Mouse (Mus musculus): ENCODE measurements at regions not wholly inside any gene's neighbourhood (a gene's known extent, or its start where the extent isn't known, plus 50 kb on each side); places are given as distances from the start of the nearest gene placed in this dataset.
A peak's percentile ranks its signal among the peaks of the same experiment; 100 is the strongest.

DNA sequence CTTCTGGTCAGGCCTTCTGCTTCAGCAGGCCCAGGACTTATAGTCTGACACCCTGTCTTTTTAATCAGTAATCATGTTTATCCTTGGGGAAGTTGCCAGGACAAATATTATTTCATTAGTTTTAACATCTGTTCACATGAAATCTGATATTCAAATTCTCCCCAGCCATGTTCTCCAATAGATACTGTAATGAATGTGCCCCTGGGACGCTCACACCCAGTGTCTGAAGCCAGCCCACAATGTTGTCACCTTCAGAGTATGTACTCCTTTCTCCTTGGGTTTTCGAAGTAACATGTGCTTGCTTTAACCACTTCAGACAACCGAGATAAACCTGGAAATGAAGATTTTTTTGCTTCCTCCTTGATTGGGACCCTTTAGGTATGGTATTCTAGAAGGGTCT, 156.3 kb downstream of the Ackr3 start:
- Histone ChIP-seq H3K9ac (replicated peaks) (no peak overlapping the region), H3K36me3 (no peaks in the 10 kb centered on the region), H3K9me3 (no peaks in the 10 kb centered on the region), H3K4me2 (replicated peaks) (no peak overlapping the region), H3K4me3 (no peak overlapping the region), H3K27me3 (peaks cover 11% of the 10 kb centered on the region; the same call in 1 of the 2 replicates), H3K27ac (replicated peaks) (no peak overlapping the region), H3K4me1 (no peaks in the 10 kb centered on the region)
- 84% methylated on average over 3 of the region's 3 CpGs for WGBS
- ATAC-seq (ENCODE audit: low FRiP score, low read depth): no peak

- no peak overlapping the region for H3K9ac ChIP-seq (replicated peaks)
- ATAC-seq (ENCODE audit: low FRiP score, low read depth): no peak
- H3K4me3 ChIP-seq: no peak overlapping the region
- H3K27ac ChIP-seq (replicated peaks): no peak overlapping the region
- 80% methylated on average over 4 of the region's 4 CpGs for WGBS
- no peaks in the 10 kb centered on the region for H3K36me3 ChIP-seq
- no peaks in the 10 kb centered on the region for H3K9me3 ChIP-seq
- H3K4me1 ChIP-seq: no peaks in the 10 kb centered on the region
- H3K4me2 ChIP-seq (replicated peaks): no peak overlapping the region
- no peaks in the 10 kb centered on the region for H3K27me3 ChIP-seq
Observed at GRCm38 (mm10) chr1:90364444-90364843, 160.7 kb downstream of the Ackr3 start.

DNA sequence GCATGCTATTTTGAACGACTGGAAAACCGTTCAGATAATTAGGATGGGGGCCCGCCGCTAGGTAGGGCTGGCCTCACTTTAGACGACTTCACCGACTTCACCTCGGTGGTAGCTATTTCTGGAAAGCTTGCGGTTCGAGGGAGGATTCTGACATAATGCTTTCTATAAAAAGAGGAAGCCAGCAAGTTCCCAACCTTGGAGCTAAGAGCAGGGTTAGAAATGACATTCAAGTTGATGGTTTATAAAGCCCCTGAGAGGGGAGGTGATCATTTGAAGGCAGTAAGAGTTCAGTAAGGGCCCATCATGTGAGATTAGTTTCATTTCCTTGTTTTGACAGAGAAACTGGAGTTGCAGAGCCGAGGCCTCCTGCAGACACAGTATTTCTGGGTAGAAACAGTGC, 164.8 kb downstream of the Ackr3 start:
- H3K4me2 ChIP-seq (replicated peaks): no peak overlapping the region
- no peaks in the 10 kb centered on the region for H3K36me3 ChIP-seq
- no peak for ATAC-seq (ENCODE audit: low FRiP score, low read depth)
- H3K9ac ChIP-seq (replicated peaks): no peak overlapping the region
- H3K9me3 ChIP-seq: 0 out of 2 replicates have a peak, but pooled peaks cover 4% of the 10 kb centered on the region
- H3K4me1 ChIP-seq: no peaks in the 10 kb centered on the region
- H3K4me3 ChIP-seq: no peak overlapping the region
- H3K27ac ChIP-seq (replicated peaks): no peak overlapping the region
- WGBS: 90% methylated on average over 10 of the region's 10 CpGs
- H3K27me3 ChIP-seq: no peaks in the 10 kb centered on the region

DNA sequence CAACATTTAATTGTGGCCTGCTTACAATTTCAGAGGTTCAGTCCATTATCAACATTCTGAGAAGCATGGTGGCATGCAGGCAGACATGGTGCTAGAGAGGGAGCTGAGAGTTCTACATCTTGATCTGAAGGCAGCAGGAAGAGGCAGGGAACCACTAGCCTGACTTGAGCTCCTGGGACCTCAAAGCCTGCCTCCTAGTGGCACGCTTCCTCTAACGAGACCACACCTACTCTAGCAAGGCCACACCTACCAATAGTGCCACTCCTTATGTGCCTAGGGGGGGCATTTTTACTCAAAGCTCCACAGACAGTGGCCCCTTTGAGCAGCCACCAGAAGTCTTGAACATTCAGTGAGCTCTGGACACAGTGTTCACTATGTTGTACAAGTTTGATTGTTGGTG, 165.5 kb downstream of the Ackr3 start:
- no peak overlapping the region for H3K4me2 ChIP-seq (replicated peaks)
- no peak overlapping the region for H3K27ac ChIP-seq (replicated peaks)
- no peak overlapping the region for H3K9ac ChIP-seq (replicated peaks)
- H3K27me3 ChIP-seq: no peaks in the 10 kb centered on the region
- no peak overlapping the region for H3K4me3 ChIP-seq
- 0 out of 2 replicates have a peak, but pooled peaks cover 4% of the 10 kb centered on the region for H3K9me3 ChIP-seq
- ATAC-seq (ENCODE audit: low FRiP score, low read depth): no peak
- WGBS: 76% methylated on average over 2 of the region's 2 CpGs
- no peaks in the 10 kb centered on the region for H3K36me3 ChIP-seq
- H3K4me1 ChIP-seq: no peaks in the 10 kb centered on the region

DNA sequence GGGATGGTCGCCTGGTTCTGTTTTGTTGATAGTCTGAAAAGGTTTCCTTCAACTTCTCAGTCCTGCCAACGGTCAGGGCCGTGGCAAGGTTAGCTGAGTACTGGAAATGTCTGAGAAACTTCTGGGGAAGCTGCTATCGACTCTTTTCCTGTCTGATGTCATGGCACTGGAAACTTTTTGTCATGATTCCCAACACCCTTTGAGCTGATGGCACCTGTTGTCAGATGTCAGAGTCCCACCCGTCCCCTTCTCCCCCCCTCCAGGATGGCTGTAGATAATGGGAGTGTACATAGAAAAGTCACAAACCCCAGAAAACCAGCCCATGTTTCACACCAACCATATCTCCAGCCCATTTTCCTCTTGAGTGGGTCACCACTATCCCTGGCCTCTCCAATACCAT, 167.0 kb downstream of the Ackr3 start:
- Histone ChIP-seq H3K9me3 (0 out of 2 replicates have a peak, but pooled peaks cover 4% of the 10 kb centered on the region), H3K27me3 (no peaks in the 10 kb centered on the region), H3K4me1 (no peaks in the 10 kb centered on the region), H3K4me3 (no peak overlapping the region), H3K9ac (replicated peaks) (no peak overlapping the region), H3K36me3 (no peaks in the 10 kb centered on the region), H3K27ac (replicated peaks) (no peak overlapping the region), H3K4me2 (replicated peaks) (no peak overlapping the region)
- no peak for ATAC-seq (ENCODE audit: low FRiP score, low read depth)
- 77% methylated on average over 5 of the region's 5 CpGs for WGBS

GRCm38 (mm10) chr1:90373001-90373400, 169.2 kb downstream of the Ackr3 start:
- Histone ChIP-seq H3K4me3 (no peak overlapping the region), H3K9ac (replicated peaks) (no peak overlapping the region), H3K27me3 (no peaks in the 10 kb centered on the region), H3K9me3 (0 out of 2 replicates have a peak, but pooled peaks cover 4% of the 10 kb centered on the region), H3K4me2 (replicated peaks) (no peak overlapping the region), H3K36me3 (no peaks in the 10 kb centered on the region), H3K4me1 (no peaks in the 10 kb centered on the region), H3K27ac (replicated peaks) (no peak overlapping the region)
- no peak for ATAC-seq (ENCODE audit: low FRiP score, low read depth)
- 67% methylated on average over 5 of the region's 5 CpGs for WGBS

- 0 out of 2 replicates have a peak overlapping the region, but pooled peaks have one; percentile 3 for H3K9ac ChIP-seq (replicated peaks)
- no peak overlapping the region for H3K4me3 ChIP-seq
- no peaks in the 10 kb centered on the region for H3K27me3 ChIP-seq
- H3K4me1 ChIP-seq: no peaks in the 10 kb centered on the region
- no peaks in the 10 kb centered on the region for H3K36me3 ChIP-seq
- no peak for ATAC-seq (ENCODE audit: low FRiP score, low read depth)
- no peak overlapping the region for H3K27ac ChIP-seq (replicated peaks)
- no peak overlapping the region for H3K4me2 ChIP-seq (replicated peaks)
- 0 out of 2 replicates have a peak, but pooled peaks cover 4% of the 10 kb centered on the region for H3K9me3 ChIP-seq
- WGBS: 82% methylated on average over 12 of the region's 12 CpGs
Observed at GRCm38 (mm10) chr1:90374517-90374916, 170.7 kb downstream of the Ackr3 start.

- Histone ChIP-seq H3K4me1 (no peaks in the 10 kb centered on the region), H3K27me3 (no peaks in the 10 kb centered on the region), H3K9ac (replicated peaks) (no peak overlapping the region), H3K36me3 (no peaks in the 10 kb centered on the region), H3K9me3 (no peaks in the 10 kb centered on the region), H3K4me3 (no peak overlapping the region), H3K4me2 (replicated peaks) (no peak overlapping the region), H3K27ac (replicated peaks) (no peak overlapping the region)
- no peak for ATAC-seq (ENCODE audit: low FRiP score, low read depth)
- WGBS: 89% methylated on average over 9 of the region's 9 CpGs
Observed at GRCm38 (mm10) chr1:90380034-90380705, 176.4 kb downstream of the Ackr3 start.

GRCm38 (mm10) chr1:90382941-90383470, 179.2 kb downstream of the Ackr3 start:
- no peak for ATAC-seq (ENCODE audit: low FRiP score, low read depth)
- Histone ChIP-seq H3K4me2 (replicated peaks) (no peak overlapping the region), H3K36me3 (no peaks in the 10 kb centered on the region), H3K9ac (replicated peaks) (no peak overlapping the region), H3K27ac (replicated peaks) (no peak overlapping the region), H3K9me3 (no peaks in the 10 kb centered on the region), H3K4me3 (no peak overlapping the region), H3K4me1 (no peaks in the 10 kb centered on the region), H3K27me3 (no peaks in the 10 kb centered on the region)
- 86% methylated on average over 11 of the region's 11 CpGs for WGBS

GRCm38 (mm10) chr1:90385024-90385423, 181.2 kb downstream of the Ackr3 start:
- Histone ChIP-seq H3K9me3 (no peaks in the 10 kb centered on the region), H3K4me3 (no peak overlapping the region), H3K27me3 (0 out of 2 replicates have a peak, but pooled peaks cover 1% of the 10 kb centered on the region), H3K9ac (replicated peaks) (no peak overlapping the region), H3K4me1 (no peaks in the 10 kb centered on the region), H3K4me2 (replicated peaks) (no peak overlapping the region), H3K27ac (replicated peaks) (no peak overlapping the region), H3K36me3 (no peaks in the 10 kb centered on the region)
- no peak for ATAC-seq (ENCODE audit: low FRiP score, low read depth)
- WGBS: 76% methylated on average over 4 of the region's 4 CpGs

GRCm38 (mm10) chr1:90386792-90387191, 183.0 kb downstream of the Ackr3 start:
- Histone ChIP-seq H3K9ac (replicated peaks) (no peak overlapping the region), H3K4me2 (replicated peaks) (no peak overlapping the region), H3K9me3 (no peaks in the 10 kb centered on the region), H3K4me1 (no peaks in the 10 kb centered on the region), H3K4me3 (no peak overlapping the region), H3K36me3 (no peaks in the 10 kb centered on the region), H3K27me3 (0 out of 2 replicates have a peak, but pooled peaks cover 3% of the 10 kb centered on the region), H3K27ac (replicated peaks) (no peak overlapping the region)
- 92% methylated on average over 7 of the region's 7 CpGs for WGBS
- ATAC-seq (ENCODE audit: low FRiP score, low read depth): no peak

DNA sequence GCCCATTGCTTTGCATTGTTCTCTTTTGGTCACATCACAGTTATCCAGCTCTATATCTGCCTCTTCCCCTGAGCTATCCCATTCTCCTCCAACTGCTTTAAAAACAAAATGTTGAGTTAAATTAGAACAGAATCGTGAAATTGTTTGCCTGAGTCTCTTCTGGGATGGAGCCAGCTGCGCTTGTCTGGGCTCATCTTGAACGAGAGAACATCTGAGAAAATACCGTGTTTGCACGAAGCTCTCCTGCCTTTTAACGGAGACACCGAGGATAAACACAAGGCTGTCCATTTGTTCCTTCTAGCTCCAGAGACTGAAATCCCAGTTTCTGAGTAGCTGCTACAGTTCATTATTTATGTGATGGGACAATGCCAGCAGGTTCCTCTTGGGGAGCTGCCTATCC, 186.6 kb downstream of the Ackr3 start:
- H3K9ac ChIP-seq (replicated peaks): no peak overlapping the region
- no peaks in the 10 kb centered on the region for H3K4me1 ChIP-seq
- 0 out of 2 replicates have a peak, but pooled peaks cover 3% of the 10 kb centered on the region for H3K27me3 ChIP-seq
- H3K27ac ChIP-seq (replicated peaks): no peak overlapping the region
- WGBS: 89% methylated on average over 7 of the region's 7 CpGs
- no peaks in the 10 kb centered on the region for H3K9me3 ChIP-seq
- no peak overlapping the region for H3K4me3 ChIP-seq
- no peak overlapping the region for H3K4me2 ChIP-seq (replicated peaks)
- no peaks in the 10 kb centered on the region for H3K36me3 ChIP-seq
- no peak for ATAC-seq (ENCODE audit: low FRiP score, low read depth)

Data from midbrain, embryonic 12.5 days (tissue).